Mouse (Mus musculus) heart, adult 2 months (tissue): Measurements from ENCODE around the gene Osbpl10.

Source experiments
- CTCF ChIP-seq: fragments of 200-600 bp; IDR thresholded peaks from 2 replicates; pipeline ENCODE4 v1.8.1; 2022; ENCODE audit warnings: antibody characterized with exemption, mild to moderate bottlenecking, moderate library complexity
- EP300 ChIP-seq: fragments of 200-500 bp; IDR thresholded peaks from 2 replicates; pipeline ENCODE4 v1.6.1; 2011; ENCODE audit warnings: low read depth, low read length, control low read depth; ENCODE audit not compliant: insufficient read depth
- POLR2A ChIP-seq: fragments of 200-500 bp; IDR thresholded peaks from 2 replicates; pipeline ENCODE4 v1.6.1; 2011; ENCODE audit warnings: mild to moderate bottlenecking, low read depth, low read length, control low read depth; ENCODE audit not compliant: insufficient read depth

DNA sequence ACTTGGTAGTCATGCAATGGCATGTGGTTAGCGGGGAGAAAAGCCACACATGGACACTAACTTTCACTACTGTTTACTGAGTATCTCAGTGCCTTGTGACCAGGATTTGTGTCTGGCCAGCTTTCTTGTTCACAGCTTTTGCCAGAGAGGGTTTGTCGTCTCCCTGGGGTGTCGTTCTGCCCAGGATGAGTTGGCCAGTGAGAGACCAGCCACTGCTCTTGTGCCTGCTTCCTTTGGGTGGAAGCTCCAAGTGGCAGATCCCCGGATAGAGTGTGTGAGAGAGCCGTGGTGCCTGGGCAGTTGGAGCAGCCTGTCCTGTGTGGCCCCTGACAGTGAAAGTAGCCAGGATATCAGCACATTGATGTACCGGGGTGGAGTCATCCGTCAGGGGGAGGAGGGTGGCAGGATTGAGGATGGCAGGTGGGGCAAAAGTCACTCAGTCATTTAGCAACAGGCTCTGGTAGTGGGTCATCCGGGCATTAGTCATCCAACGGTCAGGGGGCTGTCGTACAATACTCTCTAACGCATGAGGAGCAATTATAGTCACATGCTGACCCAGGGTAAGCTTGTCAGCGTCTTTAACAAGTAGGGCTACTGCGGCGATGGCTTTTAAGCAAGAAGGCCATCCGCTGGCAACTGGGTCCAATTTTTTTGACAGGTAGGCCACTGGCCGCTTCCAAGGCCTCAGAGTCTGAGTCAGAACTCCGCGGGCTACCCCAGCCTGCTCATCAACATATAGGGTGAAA is 170.8 kb downstream of the Osbpl10 start:
- TF ChIP-seq EP300, result no peak
- no peak for TF ChIP-seq CTCF
- TF ChIP-seq POLR2A, result no peak
